Mouse (Mus musculus): Measurements from ENCODE around the gene Mxra7.

DNA sequence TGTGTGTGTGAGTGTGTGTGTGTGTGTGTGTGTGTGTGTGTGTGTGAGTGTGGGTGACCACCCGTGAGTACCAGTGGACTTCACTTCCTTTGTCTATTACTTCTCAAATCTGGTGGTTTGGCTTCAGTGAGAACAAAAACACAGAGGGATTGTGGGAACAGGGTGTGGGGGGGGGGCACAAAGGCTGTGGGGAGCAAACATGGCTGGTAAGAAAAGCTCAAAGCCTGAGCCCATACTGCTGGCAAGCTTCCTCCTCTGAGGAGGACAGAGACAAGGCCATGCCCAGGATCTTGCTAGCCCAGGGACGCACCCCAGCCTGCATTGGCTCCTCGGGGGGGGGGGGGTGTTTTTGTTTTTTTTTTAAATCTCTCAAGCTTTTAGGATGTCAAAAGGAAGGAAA is 20.3 kb downstream of the Mxra7 start:
- TF ChIP-seq E2F4 (IDR thresholded peaks at IDR 0.05; ENCODE audit: insufficient read depth) (no peak), POLR2A (IDR thresholded peaks at IDR 0.05; ENCODE audit: insufficient read length, low read depth) (no peak), MYOD1 (IDR thresholded peaks at IDR 0.05; ENCODE audit: control insufficient read depth in 1 of 3, insufficient read length in 2 of 3, low read depth in 2 of 3) (no peak), MYOG (IDR thresholded peaks at IDR 0.05; ENCODE audit: control insufficient read depth in 1 of 3, insufficient read depth in 1 of 3, insufficient read length in 2 of 3, low read depth in 2 of 3) (no peak), POLR2AphosphoS2 (IDR thresholded peaks at IDR 0.05; ENCODE audit: insufficient read length, low read depth) (no peak), REST (IDR thresholded peaks at IDR 0.05; ENCODE audit: insufficient read depth, insufficient read length) (no peak), MAX (IDR thresholded peaks at IDR 0.05; ENCODE audit: low read depth) (no peak)
